In the genomic region with DNA sequence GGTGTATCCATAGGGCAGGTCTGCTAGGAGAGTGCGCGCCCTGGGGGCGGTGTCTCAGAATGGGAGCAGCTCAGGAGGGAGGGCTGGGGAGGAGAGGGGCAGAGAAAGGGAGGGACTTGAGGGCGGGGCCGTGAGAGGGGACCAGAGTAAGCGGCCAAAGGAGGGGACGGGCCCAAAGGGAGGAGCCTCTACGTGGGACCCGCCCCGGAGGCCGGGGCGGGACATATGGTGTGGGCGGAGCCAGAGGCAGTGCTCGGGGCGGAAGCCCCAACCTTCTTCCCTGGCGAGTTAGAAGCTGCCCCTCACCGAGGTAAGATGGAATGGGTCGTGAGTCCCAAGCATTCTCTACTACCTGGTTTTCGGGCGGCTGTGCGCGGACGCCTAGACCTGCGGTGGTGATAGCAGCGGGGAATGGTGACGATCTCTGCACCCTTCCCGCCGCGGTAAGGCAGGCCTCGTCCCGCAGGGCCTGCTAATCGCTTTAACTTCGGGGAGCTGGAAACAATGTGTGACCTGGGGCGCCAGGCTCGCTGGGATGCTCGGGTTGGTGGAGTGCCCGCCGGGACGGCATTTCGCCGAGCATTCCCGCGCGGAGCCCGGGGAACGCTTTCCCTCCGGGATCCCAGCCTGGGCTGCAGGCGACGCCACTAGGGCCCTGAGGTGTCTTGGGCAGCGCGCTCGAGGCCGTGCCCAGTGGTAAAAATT, we compare ENCODE assay signal across 8 mouse cellular contexts. TPM values are rescaled to one million over a fixed set of nuclear protein-coding genes. Genes with fewer than 3 reads are reported as not detected.
DNase-seq lines count a peak whose midpoint lies in the region; ATAC-seq and TF ChIP-seq lines count a peak whose summit lies in the region.

A gene (plus strand): TSS at position 219 of the 705 bp plus-strand sequence.

- no peaks in the 10 kb centered on the region for H3K27me3 ChIP-seq in kidney, embryonic 14.5 days (ENCODE audit: control insufficient read depth, insufficient read depth, low read length)
- no peaks in the 10 kb centered on the region for H3K27me3 ChIP-seq in limb, embryonic 15.5 days

- peak within 1 kb of the TSS; percentile 67 for H3K27ac ChIP-seq in bone marrow macrophage, adult 2 months (ENCODE audit: insufficient read depth, low read depth, low read length)
- H3K27ac ChIP-seq in embryonic fibroblast, embryonic 13.5 days (ENCODE audit: insufficient read depth, low read length): peak within 1 kb of the TSS; percentile 81
- peak within 1 kb of the TSS; percentile 86 for H3K27ac ChIP-seq in kidney, embryonic 14.5 days (ENCODE audit: low read depth, low read length)
- peak within 1 kb of the TSS; percentile 85 for H3K27ac ChIP-seq in limb, embryonic 15.5 days

- H3K9me3 ChIP-seq in kidney, embryonic 14.5 days (ENCODE audit: control insufficient read depth, low read length): no peaks in the 10 kb centered on the region
- H3K9me3 ChIP-seq in limb, embryonic 15.5 days: no peaks in the 10 kb centered on the region

- peak; percentile 98 for ATAC-seq in kidney, embryonic 14.5 days (ENCODE audit: low FRiP score, low TSS enrichment)
- peak; percentile 97 for ATAC-seq in limb, embryonic 15.5 days (ENCODE audit: insufficient number of reproducible peaks, low FRiP score, low TSS enrichment, low read depth)

- H3K36me3 ChIP-seq in kidney, embryonic 14.5 days (ENCODE audit: control insufficient read depth, insufficient read depth, low read length): peaks cover 12% of the 10 kb centered on the region; the same call in 1 of the 2 replicates
- H3K36me3 ChIP-seq in limb, embryonic 15.5 days: peaks cover 11% of the 10 kb centered on the region

- no peak for TF ChIP-seq CTCF in bone marrow macrophage, adult 2 months (IDR thresholded peaks at IDR 0.05; ENCODE audit: low read depth, low read length)
- no peak for TF ChIP-seq CTCF in embryonic fibroblast, embryonic 13.5 days (IDR thresholded peaks at IDR 0.05; ENCODE audit: borderline replicate concordance, insufficient read depth, low read length)

- H3K9ac ChIP-seq in kidney, embryonic 14.5 days (ENCODE audit: low read depth, low read length): peak within 1 kb of the TSS; percentile 84
- peak within 1 kb of the TSS; percentile 74 for H3K9ac ChIP-seq in limb, embryonic 15.5 days

- under 1% methylated on average over 53 of the region's 53 CpGs for WGBS in kidney, embryonic 14.5 days
- under 1% methylated on average over 53 of the region's 53 CpGs for WGBS in limb, embryonic 15.5 days

- DNase-seq in A20 (ENCODE audit: low read depth, low spot score): peak; percentile 96
- peak; percentile 93 to 94 for DNase-seq in heart, adult 9 months (ENCODE audit: low spot score in 2 of 2)
- peak; percentile 71 to 79 for DNase-seq in monocyte, adult 2 months (ENCODE audit: low read depth in 1 of 2, low spot score in 2 of 2)
- DNase-seq in spleen, postnatal 36 days (ENCODE audit: low spot score in 2 of 2): peak; percentile 95

- peak; percentile 38; the same call in 1 of the 2 replicates for TF ChIP-seq POLR2A in bone marrow macrophage, adult 2 months (IDR thresholded peaks at IDR 0.05; ENCODE audit: borderline replicate concordance, low read depth, low read length)
- TF ChIP-seq POLR2A in embryonic fibroblast, embryonic 13.5 days (IDR thresholded peaks at IDR 0.05; ENCODE audit: low read depth, low read length): peak; percentile 96

- peak within 1 kb of the TSS; percentile 98 for H3K4me3 ChIP-seq in bone marrow macrophage, adult 2 months (ENCODE audit: insufficient read depth, low read length)
- H3K4me3 ChIP-seq in embryonic fibroblast, embryonic 13.5 days (ENCODE audit: insufficient read depth, low read length): peak within 1 kb of the TSS; percentile 71
- H3K4me3 ChIP-seq in kidney, embryonic 14.5 days (ENCODE audit: low read length): peak within 1 kb of the TSS; percentile 82
- peak within 1 kb of the TSS; percentile 83 for H3K4me3 ChIP-seq in limb, embryonic 15.5 days

- H3K4me2 ChIP-seq in kidney, embryonic 14.5 days (replicated peaks; ENCODE audit: low read depth, low read length): peak within 1 kb of the TSS; percentile 61
- H3K4me2 ChIP-seq in limb, embryonic 15.5 days: peak within 1 kb of the TSS; percentile 64

- peaks cover 18% of the 10 kb centered on the region for H3K4me1 ChIP-seq in bone marrow macrophage, adult 2 months (ENCODE audit: control insufficient read depth, insufficient read depth, low read length)
- H3K4me1 ChIP-seq in embryonic fibroblast, embryonic 13.5 days (ENCODE audit: control insufficient read depth, insufficient read depth, low read length): peaks cover 3% of the 10 kb centered on the region; the same call in 1 of the 2 replicates
- H3K4me1 ChIP-seq in kidney, embryonic 14.5 days (ENCODE audit: control insufficient read depth, insufficient read depth, low read length): 0 out of 2 replicates have a peak, but pooled peaks cover 5% of the 10 kb centered on the region
- peaks cover 7% of the 10 kb centered on the region; the same call in 1 of the 2 replicates for H3K4me1 ChIP-seq in limb, embryonic 15.5 days

RNA-seq across cellular contexts. Expression of the gene that starts here (rescaled TPM):
- 370 TPM in 2 replicates for polyA plus RNA-seq in bone marrow macrophage, adult 2 months (2012; ENCODE audit: insufficient read depth, insufficient read length, missing spikeins)
- polyA plus RNA-seq in embryonic fibroblast, embryonic 13.5 days (2011; ENCODE audit: insufficient read length, low read depth, missing spikeins): 509 and 883 TPM in 2 replicates
- polyA plus RNA-seq in kidney, embryonic 14.5 days (2014; fragmentation: Nextera tagmentation; extraction: Ambion mirVana): 433 and 467 TPM in 2 replicates
- polyA plus RNA-seq in limb, embryonic 15.5 days (2015; fragmentation: Nextera tagmentation; extraction: Ambion mirVana): 264 and 274 TPM in 2 replicates

Comparison
In these comparisons a context has a peak if more than half of its experiments do, and no peak if none do; other contexts are left out.
1. Peak in every context shown above with its lines: DNase-seq, ATAC-seq, H3K4me3 ChIP-seq and H3K27ac ChIP-seq.